Mouse (Mus musculus): ENCODE data around the gene Nup205. TPM values are rescaled to one million over a fixed set of nuclear protein-coding genes. Genes with fewer than 3 reads are reported as not detected.

The Nup205 gene
- polyA plus RNA-seq, 1 experiment: 19.7 TPM

- no peak overlapping the region for H3K4me2 ChIP-seq (ENCODE audit: low read depth)
- peaks cover 18% of the 10 kb centered on the region for H3K36me3 ChIP-seq (ENCODE audit: control insufficient read depth, insufficient read depth)
- H3K4me3 ChIP-seq: no peak overlapping the region
- TF ChIP-seq MAX (IDR thresholded peaks at IDR 0.05; ENCODE audit: low read depth): no peak
- no peak for TF ChIP-seq POLR2A (IDR thresholded peaks at IDR 0.05; ENCODE audit: insufficient read length, low read depth)
- no peak for TF ChIP-seq E2F4 (IDR thresholded peaks at IDR 0.05; ENCODE audit: insufficient read depth)
- no peak for TF ChIP-seq REST (IDR thresholded peaks at IDR 0.05; ENCODE audit: insufficient read depth, insufficient read length)
- TF ChIP-seq TCF3 (IDR thresholded peaks at IDR 0.05; ENCODE audit: insufficient read length, low read depth): no peak
- TF ChIP-seq SRF (IDR thresholded peaks at IDR 0.05; ENCODE audit: control insufficient read depth, insufficient read length, low read depth): no peak
- peak; percentile 76 for TF ChIP-seq POLR2AphosphoS2 (IDR thresholded peaks at IDR 0.05; ENCODE audit: insufficient read length, low read depth)
- TF ChIP-seq TCF12 (IDR thresholded peaks at IDR 0.05; ENCODE audit: insufficient read depth, poor library complexity, severe bottlenecking): no peak
- no peaks in the 10 kb centered on the region for H3K27me3 ChIP-seq (ENCODE audit: control insufficient read depth, insufficient read depth, insufficient read length)
- no peaks in the 10 kb centered on the region for H3K79me2 ChIP-seq (ENCODE audit: control insufficient read depth, insufficient read depth)
- no peak overlapping the region for H3ac ChIP-seq (ENCODE audit: control insufficient read depth, insufficient read length)
Measured at GRCm38 (mm10) chr6:35265580-35266278, 88.5 kb downstream of the Nup205 start.

- no peak for TF ChIP-seq TCF3 (IDR thresholded peaks at IDR 0.05; ENCODE audit: insufficient read length, low read depth)
- no peak for TF ChIP-seq POLR2AphosphoS2 (IDR thresholded peaks at IDR 0.05; ENCODE audit: insufficient read length, low read depth)
- TF ChIP-seq SRF (IDR thresholded peaks at IDR 0.05; ENCODE audit: control insufficient read depth, insufficient read length, low read depth): no peak
- no peak for TF ChIP-seq MYOG (IDR thresholded peaks at IDR 0.05; ENCODE audit: control insufficient read depth in 1 of 3, insufficient read depth in 1 of 3, insufficient read length in 2 of 3, low read depth in 2 of 3)
- TF ChIP-seq CEBPB (IDR thresholded peaks at IDR 0.05; ENCODE audit: insufficient read depth, poor library complexity, severe bottlenecking): no peak
- TF ChIP-seq E2F4 (IDR thresholded peaks at IDR 0.05; ENCODE audit: insufficient read depth): no peak
- no peak for TF ChIP-seq MAX (IDR thresholded peaks at IDR 0.05; ENCODE audit: low read depth)
- TF ChIP-seq POLR2A (IDR thresholded peaks at IDR 0.05; ENCODE audit: insufficient read length, low read depth): no peak
- no peak for TF ChIP-seq USF1 (IDR thresholded peaks at IDR 0.05; ENCODE audit: low read depth)
- no peak for TF ChIP-seq TCF12 (IDR thresholded peaks at IDR 0.05; ENCODE audit: insufficient read depth, poor library complexity, severe bottlenecking)
- TF ChIP-seq REST (IDR thresholded peaks at IDR 0.05; ENCODE audit: insufficient read depth, insufficient read length): no peak
- no peak for TF ChIP-seq MYOD1 (IDR thresholded peaks at IDR 0.05; ENCODE audit: control insufficient read depth in 1 of 3, insufficient read length in 2 of 3, low read depth in 2 of 3)
- Histone ChIP-seq H3K79me2 (ENCODE audit: control insufficient read depth, insufficient read depth) (no peaks in the 10 kb centered on the region), H3K4me2 (ENCODE audit: low read depth) (no peak overlapping the region), H3K4me3 (no peak overlapping the region), H3ac (ENCODE audit: control insufficient read depth, insufficient read length) (no peak overlapping the region), H3K27me3 (ENCODE audit: control insufficient read depth, insufficient read depth, insufficient read length) (no peaks in the 10 kb centered on the region), H3K36me3 (ENCODE audit: control insufficient read depth, insufficient read depth) (peaks cover under 1% of the 10 kb centered on the region)
Measured at GRCm38 (mm10) chr6:35268711-35269110, 91.5 kb downstream of the Nup205 start.

GRCm38 (mm10) chr6:35269643-35270042 is 92.4 kb downstream of the Nup205 start:
- Histone ChIP-seq H3K27me3 (ENCODE audit: control insufficient read depth, insufficient read depth, insufficient read length) (no peaks in the 10 kb centered on the region), H3K36me3 (ENCODE audit: control insufficient read depth, insufficient read depth) (no peaks in the 10 kb centered on the region), H3K4me3 (no peak overlapping the region), H3K79me2 (ENCODE audit: control insufficient read depth, insufficient read depth) (no peaks in the 10 kb centered on the region), H3K4me2 (ENCODE audit: low read depth) (no peak overlapping the region), H3ac (ENCODE audit: control insufficient read depth, insufficient read length) (no peak overlapping the region)
- TF ChIP-seq E2F4 (IDR thresholded peaks at IDR 0.05; ENCODE audit: insufficient read depth) (no peak), SRF (IDR thresholded peaks at IDR 0.05; ENCODE audit: control insufficient read depth, insufficient read length, low read depth) (no peak), MYOG (IDR thresholded peaks at IDR 0.05; ENCODE audit: control insufficient read depth in 1 of 3, insufficient read depth in 1 of 3, insufficient read length in 2 of 3, low read depth in 2 of 3) (no peak), MAX (IDR thresholded peaks at IDR 0.05; ENCODE audit: low read depth) (no peak), REST (IDR thresholded peaks at IDR 0.05; ENCODE audit: insufficient read depth, insufficient read length) (no peak), USF1 (IDR thresholded peaks at IDR 0.05; ENCODE audit: low read depth) (no peak)

GRCm38 (mm10) chr6:35271094-35271855 is 94.1 kb downstream of the Nup205 start:
- H3K4me3 ChIP-seq: no peak overlapping the region
- H3ac ChIP-seq (ENCODE audit: control insufficient read depth, insufficient read length): no peak overlapping the region
- H3K4me2 ChIP-seq (ENCODE audit: low read depth): no peak overlapping the region
- no peaks in the 10 kb centered on the region for H3K27me3 ChIP-seq (ENCODE audit: control insufficient read depth, insufficient read depth, insufficient read length)
- TF ChIP-seq MYOD1 (IDR thresholded peaks at IDR 0.05; ENCODE audit: control insufficient read depth in 1 of 3, insufficient read length in 2 of 3, low read depth in 2 of 3): no peak
- no peaks in the 10 kb centered on the region for H3K79me2 ChIP-seq (ENCODE audit: control insufficient read depth, insufficient read depth)
- no peaks in the 10 kb centered on the region for H3K36me3 ChIP-seq (ENCODE audit: control insufficient read depth, insufficient read depth)
